Mouse (Mus musculus): Measurements from ENCODE around the gene Cabp4.
"Not testable (repeated sequence)": the region's sequence is repeated elsewhere in the genome, so short reads cannot be mapped to it uniquely, and the experiment has no call there.

DNA sequence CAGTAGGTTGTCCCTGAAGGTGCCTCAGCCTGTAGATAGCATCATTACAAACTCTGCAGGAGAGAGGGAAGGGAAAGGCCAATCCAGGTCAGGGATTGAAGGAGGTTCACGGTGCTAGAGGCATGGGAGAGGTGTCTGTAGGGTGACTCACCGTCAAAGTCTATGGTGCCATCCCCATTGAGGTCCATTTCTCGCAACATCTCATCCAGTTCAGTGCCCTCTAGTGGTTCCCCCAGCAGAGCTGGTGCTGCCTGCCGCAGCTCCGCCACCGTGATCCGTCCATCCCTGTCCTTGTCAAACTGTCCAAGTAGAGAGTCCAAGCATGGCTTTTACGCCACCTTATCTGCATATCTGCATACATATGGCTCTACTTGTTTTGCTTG is 7.9 kb downstream of the Cabp4 start:
- TF ChIP-seq CTCF (IDR thresholded peaks at IDR 0.05; ENCODE audit: control insufficient read depth, insufficient read depth, insufficient read length): peak; percentile 16
- not testable (repeated sequence) for TF ChIP-seq USF1 (IDR thresholded peaks at IDR 0.05; ENCODE audit: low read depth); MYOD1 (IDR thresholded peaks at IDR 0.05; ENCODE audit: control insufficient read depth, insufficient read length, low read depth); MYOG (IDR thresholded peaks at IDR 0.05; ENCODE audit: control insufficient read depth, extremely low read depth, insufficient read length); CEBPB (IDR thresholded peaks at IDR 0.05; ENCODE audit: low read depth); MAX (IDR thresholded peaks at IDR 0.05)
